Mouse (Mus musculus) hindbrain, postnatal 0 days (tissue): Measurements from ENCODE around the gene P3h4. TPM values are rescaled to one million over a fixed set of nuclear protein-coding genes. Genes with fewer than 3 reads are reported as not detected.
A peak's percentile ranks its signal among the peaks of the same experiment; 100 is the strongest.

Experiments
- ATAC-seq: fragments of 200-750 bp; cut with Nextera tagmentation; 2 replicates; pipeline ENCODE4 v1.8.0; 2017; ENCODE audit warnings: mild to moderate bottlenecking, moderate TSS enrichment, moderate library complexity
- DNase-seq: peaks from one replicate; pipeline ENCODE4 v3.0.0-alpha.2; 2015; ENCODE audit warnings: low spot score
- H3K27ac ChIP-seq: fragments of 300-500 bp; sonication (generic); 2 replicates; pipeline ENCODE4 v1.5.1; 2014; ENCODE audit warnings: mild to moderate bottlenecking
- H3K27me3 ChIP-seq: fragments of 300-500 bp; sonication (generic); 2 replicates; pipeline ENCODE4 v1.6.1; 2014; ENCODE audit warnings: low read length, mixed read lengths; ENCODE audit not compliant: insufficient read depth
- H3K36me3 ChIP-seq: fragments of 300-500 bp; sonication (generic); 2 replicates; pipeline ENCODE4 v1.6.1; 2014; ENCODE audit warnings: low read length, mixed read lengths; ENCODE audit not compliant: insufficient read depth
- H3K4me1 ChIP-seq: fragments of 300-500 bp; sonication (generic); 2 replicates; pipeline ENCODE4 v1.6.1; 2014; ENCODE audit warnings: antibody characterized with exemption, low read length, mixed read lengths; ENCODE audit not compliant: insufficient read depth
- H3K4me2 ChIP-seq: fragments of 300-500 bp; sonication (generic); 2 replicates; pipeline ENCODE4 v1.6.1; 2014; ENCODE audit warnings: low read depth, mild to moderate bottlenecking, low read length, moderate library complexity, mixed read lengths
- H3K4me3 ChIP-seq: fragments of 300-500 bp; sonication (generic); 2 replicates; pipeline ENCODE4 v1.5.1; 2014; ENCODE audit warnings: low read length
- H3K9ac ChIP-seq: fragments of 300-500 bp; sonication (generic); replicated peaks from 2 replicates; pipeline ENCODE4 v1.6.1; 2014; ENCODE audit warnings: mild to moderate bottlenecking, low read length, moderate library complexity, mixed read lengths
- H3K9me3 ChIP-seq: fragments of 300-500 bp; sonication (generic); 2 replicates; pipeline ENCODE4 v1.6.1; 2016; ENCODE audit warnings: low read length, mixed read lengths
- CTCF ChIP-seq: IDR thresholded peaks from 2 replicates; pipeline ENCODE4 v1.5.1; 2016; ENCODE audit warnings: antibody characterized with exemption, control low read depth, low read depth
- WGBS: fragments of 180-500 bp; shearing (Covaris S2); extraction: QIAGEN DNeasy Blood & Tissue Kit; methylation state at CpG from one replicate; pipeline ENCODE4 v1.1.7; 2014; 5-methylcytosine and 5-hydroxymethylcytosine counted together
- polyA plus RNA-seq: library from polyadenylated mRNA; unstranded; fragments of >200 nt; fragmentation: Nextera tagmentation; extraction: Ambion mirVana; gene quantifications from 2 replicates; pipeline ENCODE4 v1.2.1, GENCODE M21; 2015
- total RNA-seq: library from RNA; depleted of rRNA; stranded (reverse); fragments of >200 nt; gene quantifications from 2 replicates; pipeline ENCODE4 v1.2.3, GENCODE M21; 2014

The P3h4 gene
- total and polyA plus RNA-seq, 2 experiments from 2014 or later: 20.7 to 23.9 TPM

- peak; percentile 96 for ATAC-seq
- 2% methylated on average over 52 of the region's 52 CpGs for WGBS
Observed at GRCm38 (mm10) chr11:100440691-100441522, 26.3 kb upstream of the P3h4 start.

GRCm38 (mm10) chr11:100437901-100438300 is 23.3 kb upstream of the P3h4 start:
- no peak overlapping the region for H3K9ac ChIP-seq
- WGBS: 78% methylated on average over 1 of the region's 1 CpGs
- H3K4me1 ChIP-seq: no peaks in the 10 kb centered on the region; the same call in 1 of the 2 replicates
- no peak overlapping the region for H3K4me2 ChIP-seq
- ATAC-seq (no peak), DNase-seq (no peak)
- no peak for TF ChIP-seq CTCF
- H3K27ac ChIP-seq: no peak overlapping the region
- H3K36me3 ChIP-seq: peaks cover 9% of the 10 kb centered on the region; the same call in 1 of the 2 replicates
- H3K4me3 ChIP-seq: no peak overlapping the region
- H3K9me3 ChIP-seq: no peaks in the 10 kb centered on the region
- H3K27me3 ChIP-seq: no peaks in the 10 kb centered on the region

More at GRCm38 (mm10) chr11:100440691-100441522, 26.3 kb upstream of the P3h4 start:
- peak; percentile 91 for DNase-seq
- Histone ChIP-seq H3K4me3 (peak overlapping the region; percentile 83), H3K4me1 (no peaks in the 10 kb centered on the region; the same call in 1 of the 2 replicates), H3K9me3 (no peaks in the 10 kb centered on the region), H3K27ac (peak overlapping the region; percentile 74), H3K27me3 (no peaks in the 10 kb centered on the region), H3K4me2 (peak overlapping the region; percentile 91), H3K36me3 (peaks cover 2% of the 10 kb centered on the region; the same call in 1 of the 2 replicates), H3K9ac (peak overlapping the region; percentile 89)
- no peak for TF ChIP-seq CTCF

GRCm38 (mm10) chr11:100435678-100436246 is 21.1 kb upstream of the P3h4 start:
- Histone ChIP-seq H3K27me3 (no peaks in the 10 kb centered on the region), H3K36me3 (peaks cover 9% of the 10 kb centered on the region; the same call in 1 of the 2 replicates), H3K9me3 (no peaks in the 10 kb centered on the region), H3K4me1 (no peaks in the 10 kb centered on the region; the same call in 1 of the 2 replicates), H3K27ac (no peak overlapping the region), H3K4me2 (no peak overlapping the region), H3K9ac (no peak overlapping the region), H3K4me3 (no peak overlapping the region)
- DNase-seq (no peak), ATAC-seq (no peak)
- no peak for TF ChIP-seq CTCF
- 25% methylated on average over 9 of the region's 9 CpGs for WGBS

GRCm38 (mm10) chr11:100432002-100432401 is 17.4 kb upstream of the P3h4 start:
- TF ChIP-seq CTCF: no peak
- Histone ChIP-seq H3K4me3 (no peak overlapping the region), H3K9me3 (no peaks in the 10 kb centered on the region), H3K4me1 (no peaks in the 10 kb centered on the region; the same call in 1 of the 2 replicates), H3K27ac (no peak overlapping the region), H3K9ac (no peak overlapping the region), H3K27me3 (no peaks in the 10 kb centered on the region), H3K36me3 (peaks cover 9% of the 10 kb centered on the region; the same call in 1 of the 2 replicates), H3K4me2 (no peak overlapping the region)
- WGBS: 95% methylated on average over 5 of the region's 5 CpGs
- ATAC-seq (no peak), DNase-seq (no peak)

- Histone ChIP-seq H3K4me1 (no peaks in the 10 kb centered on the region; the same call in 1 of the 2 replicates), H3K4me3 (no peak overlapping the region), H3K27ac (no peak overlapping the region), H3K4me2 (no peak overlapping the region), H3K27me3 (no peaks in the 10 kb centered on the region), H3K9ac (no peak overlapping the region), H3K36me3 (no peaks in the 10 kb centered on the region), H3K9me3 (no peaks in the 10 kb centered on the region)
- TF ChIP-seq CTCF: no peak
- ATAC-seq: no peak
- WGBS: 72% methylated on average over 7 of the region's 7 CpGs
- no peak for DNase-seq
Observed at GRCm38 (mm10) chr11:100430052-100430451, 15.4 kb upstream of the P3h4 start.

DNA sequence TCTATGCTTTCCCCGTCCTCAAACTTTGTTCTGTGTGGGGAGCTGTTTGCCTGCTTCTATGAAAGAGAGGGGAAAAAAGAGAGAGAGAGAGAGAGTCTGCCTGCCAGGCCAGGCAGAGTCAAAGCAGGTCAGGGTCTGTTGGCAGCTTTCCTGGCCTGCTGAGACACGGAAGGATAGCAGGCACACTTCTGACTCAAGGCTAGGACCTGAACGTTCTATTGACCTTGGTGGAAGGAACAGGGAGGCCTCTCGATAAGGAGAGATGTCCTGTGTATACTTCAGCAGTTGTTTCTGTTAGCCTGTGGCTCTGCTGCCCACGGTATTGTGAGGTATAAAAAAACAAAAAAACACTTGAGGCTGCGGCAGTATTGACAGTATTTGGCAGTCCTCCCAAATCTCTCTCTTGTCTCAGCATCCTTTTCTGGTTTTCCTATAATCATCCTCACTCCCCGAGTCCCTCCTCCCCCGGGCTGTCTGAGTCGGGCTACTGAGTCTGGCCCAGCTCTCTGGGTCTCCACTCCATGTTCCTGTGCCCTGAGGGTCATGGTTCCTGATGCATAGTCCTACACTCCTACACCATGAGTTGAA is 14.1 kb upstream of the P3h4 start:
- Histone ChIP-seq H3K4me1 (no peaks in the 10 kb centered on the region; the same call in 1 of the 2 replicates), H3K4me2 (no peak overlapping the region), H3K27ac (peak overlapping the region; percentile 33; the same call in 1 of the 2 replicates), H3K9me3 (no peaks in the 10 kb centered on the region), H3K4me3 (no peak overlapping the region), H3K27me3 (no peaks in the 10 kb centered on the region), H3K36me3 (no peaks in the 10 kb centered on the region), H3K9ac (no peak overlapping the region)
- 32% methylated on average over 9 of the region's 9 CpGs for WGBS
- no peak for ATAC-seq
- TF ChIP-seq CTCF: no peak
- peak; percentile 51 for DNase-seq
